Mouse (Mus musculus): ENCODE results near the gene Tyw1.
"Not testable (repeated sequence)": the region's sequence is repeated elsewhere in the genome, so short reads cannot be mapped to it uniquely, and the experiment has no call there.

The Tyw1 gene

DNA sequence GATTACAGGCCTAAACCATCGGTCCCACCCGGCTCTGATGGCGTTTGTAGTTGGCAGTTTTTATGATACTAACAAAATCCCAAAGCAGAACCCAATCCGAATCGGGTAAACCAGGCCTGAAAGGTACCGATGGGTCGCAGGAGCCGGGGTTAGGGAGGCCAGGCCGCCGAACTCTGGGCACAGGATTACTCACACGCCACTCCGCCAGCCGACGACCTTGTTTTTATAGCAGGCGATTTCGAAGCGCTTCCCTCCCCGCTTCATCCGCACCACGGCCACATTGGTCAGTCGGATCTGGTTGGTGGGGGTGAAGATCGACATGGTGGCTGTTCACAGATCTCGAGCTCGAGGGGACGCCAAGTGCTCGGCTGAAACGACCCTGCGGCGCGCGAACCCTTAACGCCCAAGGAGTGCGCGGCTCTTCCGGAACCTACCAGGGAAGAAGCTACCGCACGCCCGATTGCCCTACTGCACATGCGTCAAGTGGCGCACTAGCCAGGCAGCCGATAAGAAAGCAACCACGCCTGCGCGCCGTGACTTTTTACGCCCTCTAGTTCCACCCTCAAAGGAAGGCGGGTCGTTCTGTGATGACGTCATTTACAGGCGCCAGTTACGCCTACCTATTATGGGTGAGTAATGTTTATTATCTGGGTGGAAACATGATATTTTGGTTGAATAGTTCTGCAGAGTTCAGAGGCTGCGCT is at the start of gene Tyw1, which contains the start of gene Sbds:
TSS of gene Tyw1 (plus strand) at position 603 of the 704 bp plus-strand sequence.
TSS of gene Sbds (minus strand) at position 514 of the 704 bp plus-strand sequence.
- peak; percentile 99 for DNase-seq

DNA sequence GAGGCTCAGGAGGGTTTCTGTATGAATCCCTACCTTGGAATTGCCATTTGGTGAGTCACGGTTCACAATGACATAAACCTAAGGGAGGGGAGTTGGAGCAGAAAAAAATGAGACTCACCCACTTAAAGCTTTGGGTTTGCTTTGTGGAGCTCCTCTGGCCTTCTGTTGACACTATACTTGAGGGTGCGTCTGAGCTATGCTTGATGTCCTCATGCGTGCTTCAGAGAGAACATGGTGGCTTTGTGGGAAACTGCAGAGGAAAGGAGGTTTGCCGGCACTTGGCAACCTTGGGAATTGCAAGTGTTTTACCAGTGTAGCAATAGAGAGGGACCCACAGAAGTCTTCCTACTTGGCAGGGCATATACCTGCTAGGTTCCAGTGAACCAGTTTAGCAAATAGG is 48.1 kb upstream of the Tyw1 start:
- DNase-seq, result no peak

DNA sequence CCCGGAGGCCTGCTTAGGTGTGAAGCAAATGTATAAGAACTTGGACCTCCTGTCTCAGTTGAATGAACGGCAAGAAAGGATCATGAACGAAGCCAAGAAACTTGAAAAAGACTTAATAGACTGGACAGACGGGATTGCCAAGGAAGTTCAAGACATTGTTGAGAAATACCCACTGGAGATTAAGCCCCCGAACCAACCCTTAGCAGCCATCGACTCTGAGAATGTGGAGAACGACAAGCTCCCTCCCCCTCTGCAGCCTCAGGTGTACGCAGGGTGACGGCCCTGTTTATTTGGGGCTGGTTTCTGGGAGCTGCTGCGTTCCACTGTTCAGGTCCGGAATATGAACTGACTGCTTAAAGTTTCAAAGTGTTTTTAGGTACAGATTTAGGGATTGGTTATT is 42.5 kb upstream of the Tyw1 start:
- DNase-seq, result no peak

DNA sequence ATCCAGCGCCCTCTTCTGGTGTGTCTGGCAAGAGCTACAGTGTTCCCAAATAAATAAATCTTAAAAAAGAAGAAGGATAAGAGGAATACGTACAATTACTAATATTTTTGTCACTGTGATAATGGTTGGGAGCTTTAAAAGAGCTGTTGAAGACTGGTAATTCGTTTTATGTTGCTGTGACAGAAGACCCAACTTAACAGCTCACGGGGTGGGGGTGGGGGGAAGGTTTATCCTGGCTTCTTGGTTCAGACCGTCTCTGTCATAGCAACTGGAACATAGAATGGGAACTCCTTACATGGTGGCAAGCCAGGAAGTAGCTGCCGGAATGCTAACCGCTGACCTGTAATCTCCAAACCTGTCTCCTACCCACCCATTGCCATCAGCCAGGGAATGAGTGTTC is 38.6 kb upstream of the Tyw1 start, which contains the start of gene Tmem248:
TSS of gene Tmem248 (plus strand) at position 301 of the 400 bp plus-strand sequence.
- no peak for DNase-seq

DNA sequence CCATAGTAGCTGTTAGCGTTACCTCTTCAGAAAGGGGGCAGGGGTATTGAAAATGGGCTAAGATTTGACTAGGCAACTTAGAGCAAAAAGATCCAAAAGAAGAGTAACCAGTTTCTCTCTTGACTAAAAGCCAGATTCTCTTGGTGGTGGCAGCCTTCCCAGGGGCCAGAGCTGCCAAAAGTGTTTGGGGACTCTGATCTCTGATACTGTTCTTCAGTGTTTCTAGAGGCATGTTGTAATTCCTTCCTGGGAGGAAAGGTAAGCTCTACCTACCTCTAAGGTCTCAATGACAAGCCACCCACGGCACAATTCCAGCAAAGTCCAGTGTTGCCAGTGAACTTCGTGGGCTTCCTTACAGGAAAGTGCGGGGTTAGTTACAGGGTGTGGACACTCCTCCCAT is 38.0 kb upstream of the Tyw1 start:
- peak; percentile 38 for DNase-seq

DNA sequence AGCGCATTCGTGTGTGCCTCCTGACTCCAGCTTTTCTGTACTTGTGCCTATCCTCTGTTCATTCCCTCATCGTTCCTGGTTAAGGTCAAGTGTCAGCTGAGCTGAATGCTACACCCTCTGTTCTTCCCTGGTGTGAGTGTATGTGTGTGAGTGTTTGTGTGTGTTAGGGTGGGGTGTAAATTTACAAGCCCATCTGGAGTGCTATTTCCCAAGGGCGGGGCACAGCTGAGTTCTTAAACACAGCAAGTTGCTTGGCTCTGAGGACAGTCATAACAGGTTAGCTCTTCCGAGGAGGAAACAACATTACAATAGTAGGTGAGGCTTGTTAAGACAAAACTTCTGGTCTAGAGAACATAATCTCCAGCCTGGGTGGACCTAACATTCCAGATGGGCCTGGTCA is 37.1 kb upstream of the Tyw1 start:
- no peak for DNase-seq

DNA sequence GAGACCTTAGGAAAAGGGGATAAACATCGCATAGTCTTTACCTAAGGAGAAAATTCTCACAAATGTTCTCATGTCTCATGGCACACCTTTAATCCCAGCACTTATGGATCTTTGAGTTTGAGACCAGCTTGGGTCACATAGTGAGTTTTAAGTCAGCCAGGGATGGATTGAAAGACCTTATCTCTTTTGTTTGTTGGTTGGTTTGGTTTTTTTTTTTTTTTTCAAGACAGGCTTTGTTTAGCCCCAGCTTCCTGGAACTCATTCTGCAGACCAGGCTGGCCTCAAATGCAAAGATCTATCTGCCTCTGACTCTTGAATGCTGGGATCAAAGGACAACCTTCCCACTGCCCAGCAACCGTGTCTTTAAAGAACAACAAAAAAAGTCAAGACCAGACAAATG is 34.1 kb upstream of the Tyw1 start:
- peak; percentile 37 for DNase-seq

DNA sequence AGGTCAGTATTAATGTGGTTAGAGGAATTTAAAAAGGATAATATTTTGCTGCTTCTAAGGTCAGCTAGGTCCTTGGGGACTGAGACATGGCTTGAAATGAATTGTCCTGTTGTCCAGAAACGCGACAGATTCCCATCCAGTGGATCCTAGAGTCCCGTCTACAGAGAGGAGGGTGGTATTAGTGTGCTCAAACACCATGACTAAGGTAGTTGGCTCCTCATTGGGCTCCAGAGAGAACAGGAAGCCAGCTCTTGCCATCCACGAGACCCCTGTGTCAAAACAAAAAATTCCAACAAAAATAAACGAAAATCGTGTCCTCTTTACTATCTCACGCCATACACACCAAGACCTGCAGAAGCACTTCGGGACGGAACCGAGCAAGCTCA is 33.7 kb upstream of the Tyw1 start:
- DNase-seq, result no peak

DNA sequence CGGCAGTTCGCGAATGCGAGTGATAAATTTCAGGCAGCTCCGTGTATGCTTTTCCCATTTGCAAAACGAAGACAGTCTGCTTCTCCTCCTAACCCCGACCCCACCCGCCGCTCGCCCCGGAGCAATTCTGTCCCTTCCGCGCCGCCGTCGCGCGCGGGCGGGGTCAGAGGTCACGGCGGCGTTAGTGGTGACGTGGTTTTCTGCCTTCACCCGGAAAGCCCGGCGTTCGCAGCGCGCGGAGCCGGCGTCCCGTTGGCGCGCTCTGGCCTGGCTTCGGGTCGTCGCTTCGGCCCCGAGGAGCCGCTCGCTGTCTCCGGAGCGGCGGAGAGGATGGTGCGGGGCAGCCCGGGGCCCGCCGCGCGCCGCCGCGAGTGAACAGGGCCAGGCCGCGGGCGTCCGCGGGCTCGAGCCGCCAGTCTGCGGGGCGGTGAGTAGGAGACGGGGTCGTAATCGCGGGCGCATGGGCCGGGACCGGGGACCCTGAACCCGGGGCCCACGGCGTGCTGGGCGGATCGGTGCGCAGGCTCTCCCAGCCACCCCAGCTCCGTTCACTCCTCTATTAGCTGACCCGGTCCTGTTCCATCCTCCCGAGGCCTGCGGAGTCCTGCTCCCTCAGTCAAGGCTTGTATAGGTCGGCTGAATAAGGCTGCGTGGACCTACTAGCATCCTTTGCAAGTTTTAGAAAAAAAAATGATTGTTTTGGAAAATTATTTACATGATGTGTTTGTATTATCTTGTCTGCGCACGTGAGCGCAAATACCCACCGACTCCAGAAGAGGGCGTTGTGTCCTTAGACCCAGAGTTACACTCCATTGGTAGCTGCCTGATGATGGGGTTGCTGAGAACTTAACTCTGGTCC is 33.0 kb upstream of the Tyw1 start:
- DNase-seq, result peak; percentile 94

DNA sequence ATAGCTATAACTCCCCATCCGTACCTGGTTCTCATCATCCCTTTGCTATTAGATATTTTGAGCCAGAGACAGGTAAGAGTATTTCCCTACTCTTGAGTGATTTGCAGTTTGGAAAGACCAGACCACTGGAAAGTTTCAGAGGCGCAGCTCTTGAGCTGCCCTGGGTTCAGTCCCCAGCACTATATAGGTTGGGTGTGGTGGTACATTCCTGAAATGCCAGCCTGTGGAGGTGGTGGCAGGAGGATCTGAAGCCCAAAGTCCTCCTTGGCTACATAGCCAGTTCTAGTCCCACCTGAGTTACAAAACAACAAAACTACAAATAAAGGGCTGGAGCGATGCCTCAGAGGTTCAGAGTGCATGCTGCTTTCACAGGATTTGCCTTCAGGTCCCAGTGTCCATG is 28.6 kb upstream of the Tyw1 start:
- DNase-seq, result no peak

DNA sequence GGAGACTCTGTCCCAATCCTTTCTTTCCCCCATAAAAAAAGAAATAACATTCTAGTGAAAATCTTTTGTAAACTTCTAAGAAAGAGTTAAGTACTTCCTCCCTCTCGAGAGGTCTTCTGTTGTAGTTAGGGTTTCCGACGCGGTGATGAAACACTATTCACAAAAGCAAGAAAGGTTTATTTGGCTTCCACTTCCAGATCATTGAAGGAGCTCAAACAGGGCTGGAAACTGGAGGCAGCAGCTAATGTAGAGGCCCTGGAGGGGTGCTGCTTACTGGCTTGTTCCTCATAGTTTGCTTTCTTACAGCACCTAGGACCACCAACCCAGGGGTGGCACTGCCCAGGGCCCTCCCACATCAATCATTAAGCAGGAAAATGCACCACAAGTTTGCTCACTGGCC is 27.3 kb upstream of the Tyw1 start:
- no peak for DNase-seq

DNA sequence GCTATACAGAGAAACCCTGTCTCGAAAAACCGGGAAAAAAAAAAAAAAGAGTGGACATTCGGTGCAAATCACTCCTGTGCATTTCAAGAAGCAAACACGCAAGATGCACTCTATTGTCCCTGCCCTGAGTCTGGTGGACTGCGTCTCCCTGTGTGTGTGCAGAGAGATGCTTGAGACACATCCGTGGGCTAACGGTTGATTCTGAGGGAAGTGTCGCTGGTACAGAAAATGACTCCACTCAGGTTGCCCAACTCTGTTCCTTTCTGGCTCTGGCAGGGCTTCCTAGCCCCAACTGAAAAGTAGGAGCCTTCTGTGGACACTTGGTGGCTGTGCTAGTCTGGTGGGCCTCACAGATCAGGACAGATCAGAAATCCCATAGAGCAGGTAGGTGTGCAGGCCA is 19.1 kb upstream of the Tyw1 start:
- no peak for DNase-seq

DNA sequence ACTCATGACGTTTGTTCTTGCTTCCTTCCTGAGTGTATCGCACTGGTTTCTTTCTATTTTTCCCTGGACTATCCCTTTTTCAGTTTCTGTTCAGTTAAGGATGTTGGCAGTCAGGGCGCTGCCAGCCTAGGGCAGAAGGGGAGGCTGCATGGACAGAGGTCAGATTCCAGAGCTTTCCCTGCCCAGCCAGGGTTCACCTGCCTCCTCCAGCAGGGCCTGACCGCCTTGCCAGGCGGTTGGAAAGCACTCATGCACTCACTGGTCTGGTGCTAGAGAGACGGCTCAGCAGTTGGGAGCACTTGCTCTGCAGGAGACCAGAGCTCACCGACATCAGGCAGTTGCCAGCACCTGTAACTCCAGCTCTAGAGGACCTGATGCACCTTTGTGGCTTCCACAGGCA is 16.2 kb upstream of the Tyw1 start:
- DNase-seq, result peak; percentile 84

DNA sequence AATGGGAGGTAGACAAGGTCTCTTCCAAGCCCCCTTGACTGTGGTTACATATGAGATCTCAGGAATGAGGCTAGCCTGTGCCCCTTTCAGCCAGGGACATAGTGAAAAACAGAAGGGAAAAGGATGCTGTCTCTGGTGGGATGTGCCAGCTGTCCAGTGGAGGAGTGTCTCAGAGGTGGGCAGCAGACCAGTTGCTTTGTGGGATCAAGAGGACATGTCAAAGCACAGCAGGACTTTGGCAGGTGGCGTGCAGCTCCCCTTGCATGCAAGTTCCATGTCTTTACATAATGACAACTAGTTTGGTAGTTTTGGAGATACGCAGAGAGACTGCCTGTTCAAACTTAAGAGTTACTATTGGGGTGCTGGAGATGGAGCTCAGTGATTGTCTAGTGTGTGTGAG is 15.6 kb upstream of the Tyw1 start:
- no peak for DNase-seq

DNA sequence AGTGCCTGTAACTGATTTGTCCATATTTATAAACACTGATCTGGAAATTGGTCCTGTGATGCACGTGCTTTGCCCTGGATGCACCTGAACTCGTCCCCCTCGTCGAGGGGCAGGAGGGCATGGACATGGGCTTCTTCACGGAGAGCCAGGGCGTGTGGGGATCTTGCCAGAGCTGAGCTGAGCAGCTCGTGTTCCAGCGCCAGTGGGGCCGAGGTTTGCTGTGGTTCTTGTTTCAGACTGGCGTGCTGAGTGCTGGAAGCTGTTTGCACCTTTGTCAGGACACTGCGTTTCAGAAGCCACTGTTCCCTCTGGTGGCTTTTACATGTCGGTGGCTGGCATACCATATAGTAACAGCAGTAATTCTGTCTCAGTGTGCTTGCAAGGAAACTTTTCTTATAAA is 14.0 kb upstream of the Tyw1 start:
- DNase-seq, result no peak

DNA sequence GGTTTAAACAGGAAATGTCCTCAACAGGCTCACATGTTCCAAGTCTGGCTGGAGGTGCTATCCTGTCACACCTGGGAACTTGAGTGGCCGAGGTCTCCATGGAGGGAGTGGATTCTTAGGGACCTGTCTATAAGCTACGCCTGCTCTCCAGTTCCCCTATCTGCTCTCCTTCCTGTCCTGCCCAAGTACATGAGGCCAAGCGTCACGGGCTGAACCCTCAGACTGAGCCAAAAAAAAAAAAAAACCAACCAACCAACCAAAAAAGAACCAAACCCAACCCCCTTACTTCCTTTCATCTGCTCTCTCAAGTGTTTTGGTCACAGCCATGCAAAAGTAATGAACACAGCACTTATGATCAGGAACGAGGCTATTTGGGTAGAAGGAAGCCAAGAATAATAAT is 7.6 kb upstream of the Tyw1 start:
- DNase-seq, result no peak

DNA sequence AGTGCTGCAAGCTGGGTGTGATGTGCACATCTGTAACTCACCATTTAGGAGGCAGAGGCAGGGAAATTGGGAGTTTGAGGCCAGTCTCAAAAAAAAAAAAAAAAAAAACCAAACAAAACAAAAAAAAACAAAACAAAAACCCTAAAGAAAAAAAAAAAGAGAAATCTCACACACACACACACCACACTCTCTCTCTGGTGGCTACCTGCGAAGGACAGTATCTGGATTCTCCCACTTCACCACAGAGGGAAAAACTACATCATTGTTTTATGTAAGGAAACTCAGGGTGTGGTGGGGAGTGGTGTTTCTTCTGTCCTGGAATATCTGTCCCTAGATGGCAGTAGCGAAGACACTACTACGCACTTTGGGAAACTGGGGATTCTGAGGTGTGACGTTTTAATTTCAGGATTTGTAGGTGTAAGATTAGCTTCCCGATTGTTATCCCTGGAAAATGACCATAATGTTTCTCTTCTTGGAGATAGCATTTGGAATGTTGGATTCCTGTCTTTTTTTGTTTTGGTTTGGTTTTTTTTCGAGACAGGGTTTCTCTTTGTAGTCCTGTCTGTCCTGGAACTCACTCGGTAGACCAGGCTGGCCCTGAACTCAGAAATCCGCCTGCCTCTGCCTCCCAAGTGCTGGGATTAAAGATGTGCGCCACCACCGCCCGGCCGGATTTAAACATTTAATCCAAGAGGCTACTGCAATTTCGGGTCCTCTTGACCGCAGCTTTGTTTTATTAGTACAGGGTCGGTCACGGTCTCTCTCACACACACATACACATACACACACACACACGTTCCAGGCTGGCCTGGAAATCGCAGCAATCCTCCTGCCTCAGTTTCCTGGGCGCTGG is 1.0 kb upstream of the Tyw1 start:
- DNase-seq, result peak; percentile 70

DNA sequence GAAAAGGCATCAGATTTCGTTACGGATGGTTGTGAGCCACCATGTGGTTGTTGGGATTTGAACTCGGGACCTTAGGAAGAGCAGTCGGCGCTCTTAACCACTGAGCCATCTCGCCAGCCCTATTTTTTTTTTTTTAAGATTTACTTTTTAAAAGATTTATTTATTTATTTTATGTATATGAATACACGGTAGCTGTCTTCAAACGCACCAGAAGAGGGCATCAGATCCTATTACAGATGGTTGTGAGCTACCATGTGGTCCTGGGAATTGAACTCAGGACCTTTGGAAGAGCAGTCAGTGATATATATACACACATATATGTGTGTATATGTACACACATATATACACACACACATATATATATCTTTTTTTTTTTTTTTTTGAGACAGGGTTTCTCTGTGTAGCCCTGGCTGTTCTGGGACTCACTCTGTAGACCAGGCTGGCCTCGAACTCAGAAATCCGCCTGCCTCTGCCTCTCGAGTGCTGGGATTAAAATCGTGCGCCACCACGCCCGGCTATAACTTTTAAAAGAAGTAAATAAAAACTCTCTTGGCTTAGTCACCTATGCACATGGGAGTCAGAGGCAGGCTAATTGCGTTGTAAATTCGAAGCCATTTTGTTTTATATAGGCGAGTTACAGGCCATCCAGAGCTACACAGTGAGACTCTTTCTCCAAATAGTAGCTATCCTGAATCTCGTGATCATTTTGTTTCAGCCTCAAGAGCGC is 543 bp downstream of the Tyw1 start:
- DNase-seq, result not testable (repeated sequence)

DNA sequence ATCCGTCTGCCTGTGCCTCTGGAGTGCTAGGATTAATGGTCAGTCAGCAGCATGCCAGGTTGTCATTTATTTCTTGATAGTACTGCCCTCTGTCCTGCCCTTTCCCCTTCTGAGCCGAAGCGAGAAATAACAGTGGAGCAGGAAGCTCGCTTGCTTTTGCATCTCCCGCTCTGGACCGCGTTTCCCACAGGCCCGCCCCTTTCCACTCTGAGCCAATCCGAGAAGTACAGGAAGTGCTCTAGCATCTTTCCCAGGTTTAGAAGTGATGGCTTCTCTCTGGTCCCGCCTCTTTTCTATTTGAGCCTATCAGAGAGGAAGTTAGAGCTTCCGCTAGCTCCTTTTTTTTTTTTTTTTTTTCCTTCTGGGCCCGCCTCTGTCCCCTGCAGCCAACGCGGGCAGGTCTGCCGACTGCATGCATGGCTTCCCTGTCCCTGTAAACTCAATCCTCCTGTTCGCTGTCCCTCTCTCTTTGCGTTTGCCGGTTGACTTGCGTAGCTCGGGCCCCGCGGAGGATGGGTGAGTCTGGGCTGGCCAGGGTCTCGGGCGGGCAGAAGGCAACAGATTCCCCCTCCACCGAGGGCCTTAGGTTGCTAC is 1.4 kb downstream of the Tyw1 start:
- DNase-seq, result peak; percentile 99

DNA sequence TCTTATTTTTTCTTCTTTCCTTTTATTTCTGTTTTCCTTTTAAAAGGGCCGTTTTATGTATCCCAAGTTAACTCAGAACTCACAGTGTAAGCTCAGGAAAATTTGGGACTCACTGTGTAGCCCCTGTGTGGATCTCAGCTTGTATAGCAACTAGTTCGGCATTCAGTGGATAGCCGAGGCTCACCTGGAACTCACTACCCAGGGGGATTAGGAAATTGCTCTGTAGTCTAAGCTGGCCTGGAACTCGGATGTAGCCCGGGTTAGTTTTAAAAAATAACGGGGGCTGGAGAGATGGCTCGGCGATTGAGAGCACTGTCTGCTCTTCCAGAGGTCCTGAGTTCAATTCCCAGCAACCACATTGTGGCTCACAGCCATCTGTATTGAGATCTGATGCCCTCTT is 1.9 kb downstream of the Tyw1 start:
- no peak for DNase-seq

DNA sequence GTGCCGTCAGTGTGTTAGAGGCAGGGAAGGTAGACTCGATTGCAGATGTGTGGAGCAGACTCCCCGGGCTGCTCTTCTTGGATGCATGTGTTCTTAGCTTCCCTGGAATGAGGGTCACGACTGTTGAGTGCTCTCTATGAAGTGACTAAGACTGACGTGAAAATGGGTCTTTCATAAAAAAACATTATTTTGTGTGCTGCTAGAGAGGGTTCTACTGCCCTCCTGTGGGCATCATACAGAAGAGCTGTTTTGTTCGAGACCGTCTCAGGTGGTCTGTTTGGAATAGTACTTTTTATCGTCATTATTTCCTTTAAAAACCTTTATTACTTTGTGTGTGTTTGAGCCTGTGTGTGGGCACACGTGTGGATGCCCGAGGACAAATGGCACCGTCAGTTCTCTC is 8.0 kb downstream of the Tyw1 start:
- no peak for DNase-seq

DNA sequence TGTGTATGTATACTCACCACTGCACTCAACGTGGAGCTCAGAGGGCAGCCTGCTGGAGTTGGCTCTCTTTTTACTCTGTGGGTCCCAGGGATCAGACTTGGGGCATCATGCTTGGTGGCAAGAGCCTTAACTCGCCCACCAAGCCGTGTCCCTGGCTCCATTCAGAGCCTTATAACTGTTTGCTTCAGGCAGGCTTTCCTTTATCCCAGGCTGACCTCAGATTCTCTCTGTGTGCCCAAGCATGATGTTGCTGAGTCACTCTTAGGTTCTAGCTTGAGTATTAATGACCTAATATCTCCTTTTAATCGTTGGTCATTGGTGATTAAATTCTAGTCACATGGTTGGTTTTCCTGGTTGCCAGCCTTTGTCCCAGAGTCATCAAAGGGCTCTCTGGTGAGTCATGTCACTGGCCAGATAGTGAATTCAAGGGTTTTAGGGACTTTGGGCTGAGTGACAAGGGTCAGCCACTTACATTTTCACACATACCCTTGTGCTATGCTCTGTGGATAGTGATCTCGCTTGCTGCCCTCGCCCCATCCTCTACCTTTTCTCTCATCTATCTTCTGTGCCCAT is 9.1 kb downstream of the Tyw1 start:
- no peak for DNase-seq

Measured in kidney, adult 9 months (tissue).